Mouse (Mus musculus) B cell, adult 2 months (primary cell): ENCODE measurements at regions not wholly inside any gene's neighbourhood (a gene's known extent, or its start where the extent isn't known, plus 50 kb on each side); places are given as distances from the start of the nearest gene placed in this dataset.

Source experiments
- DNase-seq, 2 experiments: peaks; one replicate each; pipeline ENCODE4 v3.0.0; 2022

DNA sequence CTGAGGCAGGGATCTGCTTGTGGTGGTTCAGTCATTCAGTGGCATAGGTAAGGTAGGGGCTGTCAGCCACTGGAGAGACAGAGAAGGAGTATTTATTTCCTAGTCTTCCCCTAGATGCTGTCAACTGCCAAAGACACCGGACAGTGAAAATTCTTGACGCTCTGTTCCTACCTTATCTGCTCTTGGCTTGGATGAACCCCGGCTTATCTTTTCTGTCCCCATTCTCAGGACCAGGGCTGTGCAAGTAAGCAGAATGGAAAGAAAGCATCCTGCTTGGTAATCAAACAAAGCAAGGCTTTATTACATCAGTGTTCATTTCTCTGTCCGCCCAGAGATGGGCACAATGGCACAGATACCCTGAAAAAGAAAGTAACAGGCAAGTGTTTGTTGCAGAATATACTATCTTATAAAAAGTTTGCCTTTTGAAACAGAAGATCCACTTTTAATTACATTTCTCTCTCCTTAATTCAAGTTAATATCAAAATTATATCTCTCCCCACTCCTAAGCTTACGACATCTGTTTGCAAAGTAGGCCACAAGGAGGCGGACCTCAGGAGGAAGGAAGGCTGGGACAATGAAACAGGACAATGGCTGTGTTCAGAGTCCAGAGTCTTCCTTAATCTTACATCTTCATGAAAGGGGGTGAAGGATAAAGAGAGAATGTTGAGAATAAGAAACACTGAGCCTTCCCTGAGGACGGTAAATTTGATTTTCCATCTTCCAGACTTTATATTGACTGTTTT, 316.8 kb upstream of the Ubash3b start:
- DNase-seq = no peak

DNA sequence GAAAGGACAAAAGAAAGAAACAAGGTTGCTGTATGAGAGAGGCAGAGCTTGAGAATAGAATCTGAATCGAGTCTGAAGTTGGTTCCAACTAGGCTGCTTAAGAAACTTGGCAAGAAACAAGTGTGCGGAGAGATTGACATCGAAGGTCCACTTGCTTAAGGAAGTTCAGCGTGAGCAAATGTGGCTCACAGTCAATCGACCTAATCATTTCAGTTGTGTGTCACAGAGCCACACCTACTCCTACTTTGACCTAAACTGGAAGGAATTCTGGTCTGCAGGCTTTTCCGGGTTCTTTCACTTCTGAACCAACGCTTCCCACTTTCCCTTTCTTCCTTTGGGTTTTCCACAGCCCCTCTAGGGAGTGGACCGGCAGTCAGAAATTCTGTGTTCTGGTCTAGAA, 313.8 kb upstream of the Ubash3b start:
- no peak for DNase-seq

DNA sequence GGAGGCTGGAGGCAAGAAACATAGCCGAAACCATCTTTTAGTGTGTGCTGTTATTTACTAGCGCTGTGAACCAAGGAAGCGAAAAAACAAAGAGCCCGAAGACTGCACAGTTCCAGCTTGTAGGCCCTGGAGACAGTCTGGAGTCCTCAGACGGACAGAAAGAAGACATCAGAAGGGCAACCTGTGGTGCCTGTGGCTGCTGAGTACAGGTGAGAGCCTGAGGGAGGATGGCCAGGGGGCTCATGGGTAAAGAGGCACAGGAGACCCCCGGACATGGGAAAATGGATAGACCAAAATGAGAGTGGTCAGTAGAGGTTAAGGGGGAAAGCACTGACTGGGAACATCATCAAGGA, 313.4 kb upstream of the Ubash3b start:
- DNase-seq = no peak

DNA sequence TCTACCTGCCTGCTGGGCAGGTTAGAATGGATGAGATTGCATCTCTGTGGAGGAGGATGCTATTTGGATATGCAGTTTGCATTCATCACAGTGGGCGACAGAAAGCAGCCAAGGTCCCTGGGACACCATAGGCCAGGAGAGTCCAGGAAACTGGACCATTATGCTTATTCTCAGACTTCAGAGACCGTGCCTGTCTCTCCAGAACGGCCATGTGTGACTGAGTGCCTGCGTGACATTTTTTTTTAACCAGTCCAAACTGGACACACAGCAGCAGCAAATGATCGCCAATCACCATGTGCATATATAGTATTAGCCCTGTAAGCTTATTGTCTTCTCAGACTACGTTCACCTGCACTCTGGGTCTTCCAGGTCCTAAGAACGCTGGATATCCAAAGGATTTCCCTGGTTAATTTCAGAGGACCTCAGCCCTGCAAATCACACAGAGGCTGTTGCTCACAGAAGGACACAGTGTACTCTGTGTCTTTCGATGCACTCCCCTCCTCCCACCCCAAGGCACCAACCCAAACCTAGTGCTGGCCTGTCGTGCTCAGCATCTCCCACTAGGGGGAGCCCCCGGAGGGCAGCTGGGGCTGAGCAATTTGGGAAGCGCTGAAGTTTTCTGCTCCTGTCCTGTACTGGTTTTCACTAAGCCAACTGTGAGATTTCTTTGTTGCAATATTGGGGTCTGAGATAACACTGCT, 312.9 kb upstream of the Ubash3b start:
- DNase-seq = peak; percentile 67

DNA sequence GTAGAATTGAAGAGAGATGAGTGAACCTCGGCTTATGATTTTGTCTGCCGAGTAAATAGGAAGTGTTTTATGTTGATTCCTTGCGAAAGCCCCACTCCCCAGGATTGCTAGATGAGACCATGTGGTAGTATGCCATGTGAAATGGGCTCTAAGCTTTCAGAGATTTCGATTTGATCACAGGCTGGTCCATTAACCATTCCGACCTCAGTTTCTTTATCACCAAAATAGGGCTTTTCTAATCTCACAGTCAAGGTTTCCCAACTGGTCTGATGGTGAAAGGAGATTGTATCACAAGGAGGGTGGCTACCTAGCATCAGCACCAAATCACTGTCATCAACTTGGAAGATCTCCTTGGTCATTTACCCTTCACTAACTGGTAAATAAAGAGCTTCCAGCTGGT, 312.0 kb upstream of the Ubash3b start:
- no peak for DNase-seq

DNA sequence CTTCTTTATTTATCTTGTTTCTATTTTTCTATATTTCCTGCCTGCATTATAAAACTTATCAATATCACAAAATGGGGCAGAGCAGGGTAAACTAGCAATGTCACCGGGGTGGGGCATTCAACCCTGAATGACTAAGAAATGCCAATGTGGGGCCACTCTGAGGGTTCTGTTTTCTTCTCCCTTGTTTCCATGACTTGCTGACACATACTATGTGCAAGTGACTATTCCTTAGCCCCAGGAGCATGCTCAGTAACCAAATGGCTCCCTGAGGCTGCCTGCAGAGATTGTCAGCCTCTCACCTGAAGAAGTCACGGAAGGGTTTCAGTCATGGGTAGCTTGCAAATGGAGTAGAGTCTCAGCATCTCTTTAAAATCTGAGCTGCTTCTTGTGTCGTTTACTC, 309.8 kb upstream of the Ubash3b start:
- DNase-seq = no peak

DNA sequence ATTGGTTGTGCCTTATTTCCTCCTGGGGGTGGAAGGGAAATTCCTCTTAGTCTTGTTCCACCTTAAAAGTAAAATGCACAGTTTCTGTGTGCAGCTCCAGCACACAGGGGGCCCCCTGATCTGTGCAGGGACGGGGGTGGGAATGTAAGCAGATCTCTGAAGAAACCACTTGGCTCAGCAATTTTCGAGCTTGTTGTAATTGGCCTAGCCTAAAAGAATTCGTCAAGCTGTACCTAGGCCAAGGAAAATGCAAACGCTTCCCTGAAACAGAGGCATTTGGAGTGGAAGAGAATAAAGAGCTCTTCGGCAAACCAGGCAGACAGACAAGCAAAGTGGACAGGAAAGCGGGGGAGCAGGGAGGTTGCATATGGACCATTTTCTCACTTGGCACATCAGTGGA, 308.5 kb upstream of the Ubash3b start:
- no peak for DNase-seq

DNA sequence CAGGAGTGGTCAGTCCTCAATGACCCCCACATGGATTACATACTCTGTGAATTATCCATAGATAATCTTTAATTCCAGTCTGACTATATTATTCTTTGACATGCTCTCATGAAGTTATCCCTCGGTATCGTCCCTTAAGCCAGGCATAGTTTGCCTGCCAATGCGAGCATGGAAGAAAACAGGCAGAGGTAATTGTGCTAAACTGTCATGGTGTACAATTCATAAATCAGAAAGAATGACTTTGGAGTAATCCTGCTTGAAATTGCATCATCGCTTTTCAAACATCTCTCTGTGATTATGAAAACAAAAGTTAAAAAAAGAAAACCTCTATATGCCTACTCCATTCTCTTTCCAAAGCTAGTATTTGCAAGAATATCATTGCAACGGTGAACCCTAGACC, 307.9 kb upstream of the Ubash3b start:
- DNase-seq = no peak

DNA sequence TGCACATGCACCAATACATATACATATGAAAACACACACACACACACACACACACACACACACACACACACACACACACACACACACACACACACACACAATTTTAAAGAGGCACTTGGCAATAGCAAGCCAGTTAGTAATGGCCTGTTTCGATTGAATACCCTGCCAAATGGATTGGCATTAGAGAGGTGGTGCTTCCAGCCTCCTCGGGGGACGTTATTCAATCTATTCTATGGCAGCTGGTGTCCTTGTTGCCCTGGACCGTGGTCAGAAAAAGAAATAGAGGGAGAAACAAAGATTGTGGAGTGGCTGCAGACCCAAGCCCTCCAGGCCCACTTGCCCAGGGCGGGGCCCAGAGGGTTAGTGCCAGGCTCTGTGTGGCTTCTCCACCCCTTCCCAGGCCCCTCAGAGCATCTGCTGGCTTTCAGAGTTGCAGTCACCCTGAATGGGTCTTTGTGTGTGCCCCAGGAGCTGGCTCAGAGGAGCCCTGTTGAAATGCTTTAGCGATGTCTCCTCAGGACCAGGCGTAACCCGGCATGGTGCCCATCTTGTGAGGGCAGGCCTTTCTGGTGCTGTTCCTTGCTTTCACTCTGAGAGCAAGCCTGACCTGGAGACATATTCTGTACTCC, 302.7 kb upstream of the Ubash3b start:
- no peak for DNase-seq

DNA sequence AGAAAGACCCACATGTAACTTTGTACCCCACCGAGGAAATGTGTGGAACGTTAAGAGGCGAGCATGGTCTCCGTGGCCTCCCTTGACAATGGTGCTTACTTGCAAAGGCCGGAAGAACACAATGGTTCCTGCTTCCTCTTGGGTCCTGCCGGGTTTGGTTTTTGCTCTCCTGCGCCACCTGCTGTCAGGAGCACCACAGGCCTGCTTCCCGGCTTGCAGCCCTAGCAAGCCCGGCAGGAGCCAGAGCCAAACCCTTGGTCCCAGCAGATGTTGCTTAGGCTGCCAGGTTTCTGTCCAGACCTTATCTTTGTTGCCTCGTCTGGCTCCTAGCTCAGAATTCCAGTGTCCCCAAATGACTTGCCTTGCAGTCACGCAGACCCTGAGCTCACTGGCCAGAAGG, 300.2 kb upstream of the Ubash3b start:
- peak; percentile 72 to 73 for DNase-seq

DNA sequence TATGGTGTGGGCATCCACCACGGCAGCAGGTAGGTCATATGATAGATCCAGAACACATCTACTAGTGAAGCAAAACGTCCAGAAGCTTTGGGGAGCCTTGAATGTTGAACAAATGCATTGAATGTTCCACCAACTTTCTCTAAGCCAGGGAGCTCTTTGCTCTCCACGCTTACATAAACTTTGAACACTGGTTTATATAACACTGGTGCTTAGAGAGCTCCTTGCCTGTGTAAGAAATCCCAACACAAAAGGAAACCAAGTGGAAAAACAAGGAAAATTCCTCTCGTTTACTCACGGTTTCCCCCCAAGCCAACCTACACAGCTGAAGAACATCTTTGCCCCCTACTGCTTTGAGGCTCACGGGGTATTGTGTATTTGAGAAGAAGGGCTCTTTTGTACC, 299.2 kb upstream of the Ubash3b start:
- DNase-seq = no peak

DNA sequence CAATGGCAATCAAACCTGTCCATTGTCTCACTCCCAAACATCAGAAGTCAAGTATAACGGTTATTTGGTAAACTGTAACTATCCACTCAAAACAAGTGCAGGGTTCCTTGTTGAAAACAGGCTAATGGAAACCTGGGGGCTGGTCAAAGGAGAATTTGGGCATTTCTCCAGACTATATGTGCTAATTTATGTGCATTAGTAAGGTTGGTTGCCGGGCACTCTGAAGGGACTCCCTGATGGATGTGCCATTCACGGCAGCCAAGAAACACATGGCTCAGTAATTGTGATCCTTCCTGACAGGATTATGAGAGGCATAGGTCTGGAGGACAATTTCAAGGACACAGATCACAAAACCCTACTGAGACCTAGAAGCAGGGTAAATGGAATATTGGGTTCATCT, 295.5 kb upstream of the Ubash3b start:
- no peak for DNase-seq

DNA sequence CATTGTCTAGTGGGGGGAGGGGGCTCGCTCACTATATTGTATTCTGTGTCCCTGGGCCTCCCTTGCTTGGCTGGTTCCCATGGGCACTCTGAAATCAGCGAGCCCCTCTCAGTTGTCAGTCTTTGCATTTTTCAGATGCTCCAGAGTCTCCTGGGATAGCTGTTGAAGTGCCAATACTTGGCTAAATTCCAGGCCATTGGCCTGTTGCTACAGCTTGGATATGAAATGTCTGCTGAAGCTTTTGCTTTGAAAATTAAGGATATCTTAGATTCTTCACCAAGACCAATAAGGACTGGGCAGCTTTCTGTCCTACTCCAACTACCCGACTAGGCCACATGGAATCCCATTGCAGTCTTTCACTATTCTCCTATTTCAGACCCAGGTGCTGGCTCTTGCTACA, 290.2 kb upstream of the Ubash3b start:
- DNase-seq = no peak

DNA sequence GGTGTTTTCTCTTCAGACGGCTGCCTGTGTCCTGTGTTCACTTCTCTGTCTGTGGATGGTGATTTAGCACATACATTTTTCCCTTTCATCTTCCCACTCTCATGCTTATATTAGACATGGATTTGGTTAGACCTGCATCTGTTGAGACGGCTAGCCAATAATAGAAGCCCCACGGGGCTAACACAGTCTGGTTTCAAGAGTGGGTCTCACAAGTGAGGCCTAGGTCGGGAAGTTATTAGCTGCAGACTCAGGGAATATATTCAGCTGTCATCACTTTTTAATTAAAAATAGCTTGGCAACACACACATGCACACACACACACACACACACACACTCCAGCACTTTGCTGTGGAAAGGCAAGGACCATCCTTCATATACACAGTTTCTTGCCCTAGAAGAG, 287.7 kb upstream of the Ubash3b start:
- DNase-seq = no peak

DNA sequence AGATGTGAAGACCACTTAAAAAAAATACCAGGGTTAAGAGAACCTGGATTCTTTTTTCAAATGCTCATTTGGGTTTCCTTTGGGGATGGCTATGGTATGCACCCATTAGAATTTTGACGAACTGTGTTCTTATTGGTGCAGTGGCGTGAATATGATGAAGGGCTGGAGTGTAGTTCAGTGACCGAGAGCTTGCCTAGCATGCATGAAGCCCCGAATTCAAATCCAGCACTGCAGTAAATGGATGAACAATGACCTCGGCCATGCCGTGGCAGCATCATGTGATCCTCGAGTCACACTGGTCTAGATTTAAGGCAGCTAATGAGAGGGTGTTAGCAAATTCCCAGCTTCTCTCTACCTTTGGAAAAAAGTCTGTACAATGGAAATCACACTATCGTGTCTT, 286.4 kb upstream of the Ubash3b start:
- DNase-seq = no peak

DNA sequence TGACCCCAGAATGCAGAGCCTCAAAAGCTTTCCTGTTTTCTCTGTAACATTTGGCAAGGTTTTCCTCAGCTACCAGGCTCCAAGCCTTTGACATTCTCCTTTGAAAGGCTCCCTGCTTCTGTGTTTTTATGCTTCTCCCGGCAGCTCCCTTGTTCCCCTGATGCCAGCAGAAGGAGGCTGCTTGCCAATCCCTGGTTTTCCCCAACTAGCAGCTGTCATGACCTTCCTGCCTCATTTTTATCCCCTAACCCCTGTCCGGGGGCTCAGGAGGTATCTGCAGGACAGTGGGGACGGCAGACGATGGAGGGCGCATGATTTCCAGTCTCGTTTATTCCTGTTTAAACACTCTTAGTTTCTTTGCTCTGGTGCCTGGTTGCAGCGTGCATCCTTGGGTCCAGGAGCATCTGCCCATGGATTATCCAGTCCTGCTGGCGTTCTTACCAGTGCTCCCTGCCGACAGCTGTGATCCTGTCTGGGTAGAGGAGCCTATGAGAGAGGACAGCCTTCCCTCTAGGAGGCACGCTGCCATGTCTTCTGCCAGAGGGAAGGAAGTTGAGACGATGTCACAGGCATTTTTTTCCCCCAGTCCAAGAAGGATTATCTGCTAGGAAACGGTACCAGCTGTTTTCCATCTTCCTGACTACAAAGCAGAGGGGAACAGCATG, 285.8 kb upstream of the Ubash3b start:
- DNase-seq = no peak

DNA sequence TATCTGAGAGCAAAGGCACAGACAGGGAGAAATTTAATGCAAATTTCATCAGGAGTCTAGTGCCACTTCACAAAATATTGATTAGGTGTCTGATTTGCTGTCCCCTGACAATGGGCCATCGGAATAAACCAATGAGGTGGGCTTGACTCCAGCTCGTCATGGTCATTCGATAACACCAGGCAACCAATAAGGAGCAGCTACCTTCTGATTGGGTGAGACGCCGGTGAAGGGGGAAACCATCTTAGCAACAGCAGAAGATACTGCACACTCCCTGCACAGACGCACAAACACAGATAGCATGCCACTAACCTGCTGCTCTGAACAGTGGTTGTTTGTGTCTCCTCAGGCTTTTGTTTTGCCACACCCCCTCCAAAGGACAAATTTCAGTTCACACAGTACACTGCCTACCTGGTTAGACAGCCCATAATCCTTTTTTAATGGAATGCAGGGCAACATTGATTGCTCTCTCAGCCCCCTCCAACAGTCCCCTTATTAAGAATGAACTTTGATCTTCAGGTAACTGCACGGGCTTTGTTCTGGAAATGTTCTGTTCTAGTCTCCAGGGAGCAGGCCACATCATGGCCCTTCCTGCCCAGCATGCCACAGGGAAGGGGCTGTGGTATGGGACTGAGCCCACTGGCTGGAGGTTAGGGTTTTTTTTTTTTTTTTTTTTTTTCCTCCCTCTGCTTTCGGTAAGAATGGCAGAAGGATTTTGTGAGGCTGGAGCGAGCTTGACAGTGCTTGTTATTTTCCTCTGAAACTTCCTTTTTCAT, 285.1 kb upstream of the Ubash3b start:
- DNase-seq = no peak

DNA sequence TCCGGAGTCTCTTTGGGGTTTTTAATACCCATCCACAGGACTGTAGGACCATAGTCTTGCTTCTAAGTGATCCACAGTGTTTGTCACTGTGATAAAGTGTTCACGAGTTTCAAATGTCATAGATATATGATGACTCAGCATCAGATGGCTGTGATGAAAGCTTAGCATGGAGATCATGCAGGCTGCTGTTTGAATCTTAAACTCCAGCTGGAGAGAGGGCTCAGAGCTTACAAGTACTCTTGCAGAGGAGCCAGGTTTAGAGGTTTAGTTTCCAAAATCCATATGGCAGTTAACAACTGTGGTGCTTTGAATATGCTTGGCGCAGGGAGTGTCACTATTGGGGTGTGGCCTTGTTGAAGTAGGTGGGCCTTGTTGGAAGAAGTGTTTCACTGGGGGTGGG, 280.9 kb upstream of the Ubash3b start:
- no peak for DNase-seq

DNA sequence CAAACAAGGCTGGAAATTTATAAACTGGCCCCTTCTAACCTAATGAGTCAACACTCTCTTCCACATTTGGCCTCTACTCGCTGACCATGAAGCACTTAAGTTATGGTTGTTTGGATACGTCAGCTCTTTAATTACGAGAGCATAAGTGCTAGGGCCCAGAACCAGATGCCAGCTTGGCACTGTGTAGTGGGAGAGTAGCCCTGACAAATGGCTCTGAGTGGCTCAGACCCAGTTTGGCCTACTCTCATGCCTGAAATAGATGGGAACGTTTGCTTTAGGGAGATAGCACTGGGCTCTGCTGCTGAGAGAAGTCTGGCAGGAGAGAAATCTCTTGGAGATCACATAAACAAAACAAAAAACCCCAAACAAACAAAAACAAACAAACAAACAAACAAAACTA, 278.5 kb upstream of the Ubash3b start:
- no peak for DNase-seq

DNA sequence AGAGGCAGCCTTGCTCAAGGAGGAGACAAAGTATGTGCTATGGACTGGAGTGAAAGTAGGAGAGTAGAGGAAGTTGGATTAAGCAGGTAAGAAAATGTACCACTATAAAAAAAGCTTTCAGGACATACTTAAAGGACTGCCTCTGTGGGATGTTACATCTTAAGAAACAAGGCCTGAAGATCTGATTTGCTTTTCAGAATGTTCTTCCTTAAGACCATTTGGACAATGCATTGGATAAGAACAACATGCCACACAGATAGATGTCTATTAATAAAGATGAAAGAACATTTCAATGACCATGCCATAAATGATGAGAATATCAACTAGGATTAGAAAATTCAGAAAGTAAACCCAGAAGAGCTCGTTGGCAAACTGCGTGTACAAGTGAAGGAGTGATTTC, 276.6 kb upstream of the Ubash3b start:
- DNase-seq = no peak

DNA sequence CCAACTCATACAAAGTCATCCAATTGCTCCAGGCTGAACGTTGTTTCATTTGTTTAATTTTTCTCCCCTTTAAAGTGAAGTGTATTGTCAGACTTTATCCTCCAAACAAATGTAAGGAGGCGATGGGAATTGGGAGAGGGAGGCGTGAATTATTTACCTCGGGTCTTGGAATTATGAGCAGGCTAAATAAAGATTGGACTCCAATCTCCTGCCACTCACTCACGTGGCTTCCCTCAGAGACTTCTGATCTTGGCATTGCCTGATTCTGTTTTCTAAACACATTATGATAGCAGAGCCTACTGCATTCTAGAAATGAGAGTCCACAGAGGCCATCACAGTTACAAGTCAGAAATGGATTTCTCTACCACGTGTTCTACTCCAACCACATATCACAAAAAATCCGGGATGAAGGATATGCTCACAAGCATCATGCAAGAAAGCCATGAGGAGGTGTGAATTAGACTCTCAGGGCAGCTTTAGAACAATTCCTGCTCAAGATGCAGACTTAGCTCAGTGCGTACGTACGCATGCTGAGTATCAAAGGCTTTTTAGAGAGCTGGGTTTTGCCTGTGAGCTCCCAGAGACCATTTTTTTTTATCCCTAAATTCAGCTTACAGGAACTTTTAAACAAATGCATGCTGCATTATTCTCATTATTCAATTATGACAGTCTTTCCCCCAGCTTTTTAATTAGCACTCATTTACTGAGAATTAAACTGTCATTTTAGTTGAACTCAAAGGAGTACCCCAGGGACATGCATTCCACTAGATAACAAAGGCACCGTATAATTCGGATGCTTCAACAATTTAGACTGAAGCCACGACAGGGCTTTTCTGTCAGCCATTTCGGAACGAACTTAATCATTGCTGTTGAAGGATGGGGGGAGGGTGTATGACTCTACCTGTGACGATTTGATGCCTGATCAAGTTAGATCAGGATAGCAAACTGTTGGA, 269.2 kb upstream of the Ubash3b start:
- no peak for DNase-seq
